In genomic region chr11:69838714-69839104, GRCm38 (mm10) we compare ENCODE assay signal across 8 mouse cellular contexts. TPM values are rescaled to one million over a fixed set of nuclear protein-coding genes. Genes with fewer than 3 reads are reported as not detected.
DNase-seq lines count a peak whose midpoint lies in the region; ATAC-seq and TF ChIP-seq lines count a peak whose summit lies in the region.

No protein-coding gene starts in this region.

- no peak for DNase-seq in layer of hippocampus, adult 2 months (ENCODE audit: low spot score in 2 of 2)
- no peak for DNase-seq in layer of hippocampus, postnatal 25 days (ENCODE audit: extremely low spot score in 1 of 2, low spot score in 1 of 2)
- DNase-seq in frontal cortex, postnatal 14 days (ENCODE audit: low spot score in 2 of 2), result no peak
- no peak for DNase-seq in spleen, adult 18-20 months
- no peak for DNase-seq in retina, postnatal 1 day

- 0% methylated on average over 7 of the region's 7 CpGs for WGBS in intestine, embryonic 15.5 days
- 0% methylated on average over 7 of the region's 7 CpGs for WGBS in midbrain, embryonic 12.5 days

- H3K4me2 ChIP-seq in intestine, embryonic 15.5 days (replicated peaks), result peak overlapping the region; percentile 92
- peak overlapping the region; percentile 96 for H3K4me2 ChIP-seq in midbrain, embryonic 12.5 days (replicated peaks)

- no peaks in the 10 kb centered on the region for H3K9me3 ChIP-seq in intestine, embryonic 15.5 days
- H3K9me3 ChIP-seq in midbrain, embryonic 12.5 days, result no peaks in the 10 kb centered on the region

- H3K27ac ChIP-seq in layer of hippocampus, adult 2 months, result peak overlapping the region; percentile 95
- H3K27ac ChIP-seq in cortical plate, adult 2 months (ENCODE audit: insufficient read depth, low read length), result peak overlapping the region; percentile 36; the same call in 1 of the 2 replicates
- H3K27ac ChIP-seq in intestine, embryonic 15.5 days, result peak overlapping the region; percentile 86
- peak overlapping the region; percentile 93 for H3K27ac ChIP-seq in midbrain, embryonic 12.5 days (replicated peaks)

- peaks cover 1% of the 10 kb centered on the region for H3K4me1 ChIP-seq in cortical plate, adult 2 months (ENCODE audit: control insufficient read depth, insufficient read depth, low read length)
- peaks cover 36% of the 10 kb centered on the region for H3K4me1 ChIP-seq in intestine, embryonic 15.5 days (replicated peaks)
- peaks cover 40% of the 10 kb centered on the region for H3K4me1 ChIP-seq in midbrain, embryonic 12.5 days

- peak overlapping the region; percentile 79 for H3K4me3 ChIP-seq in layer of hippocampus, adult 2 months
- H3K4me3 ChIP-seq in cortical plate, adult 2 months (ENCODE audit: insufficient read depth, low read length), result peak overlapping the region; percentile 76
- H3K4me3 ChIP-seq in intestine, embryonic 15.5 days (replicated peaks), result peak overlapping the region; percentile 71
- H3K4me3 ChIP-seq in midbrain, embryonic 12.5 days, result peak overlapping the region; percentile 82

- ATAC-seq in intestine, embryonic 15.5 days, result no peak
- peak; percentile 3; the same call in 1 of the 2 replicates for ATAC-seq in midbrain, embryonic 12.5 days (ENCODE audit: low FRiP score, low read depth)

- peak overlapping the region; percentile 72 for H3K9ac ChIP-seq in intestine, embryonic 15.5 days
- H3K9ac ChIP-seq in midbrain, embryonic 12.5 days (replicated peaks), result peak overlapping the region; percentile 60

- no peaks in the 10 kb centered on the region for H3K36me3 ChIP-seq in intestine, embryonic 15.5 days
- H3K36me3 ChIP-seq in midbrain, embryonic 12.5 days, result peaks cover 3% of the 10 kb centered on the region

- TF ChIP-seq CTCF in layer of hippocampus, adult 2 months (conservative IDR thresholded peaks at IDR 0.05), result no peak
- TF ChIP-seq CTCF in cortical plate, adult 2 months (IDR thresholded peaks at IDR 0.05; ENCODE audit: extremely low read depth, insufficient read depth, low read length), result no peak

- H3K27me3 ChIP-seq in intestine, embryonic 15.5 days (replicated peaks), result no peaks in the 10 kb centered on the region
- H3K27me3 ChIP-seq in midbrain, embryonic 12.5 days, result peaks cover 3% of the 10 kb centered on the region

- TF ChIP-seq POLR2A in cortical plate, adult 2 months (IDR thresholded peaks at IDR 0.05; ENCODE audit: extremely low read depth, insufficient read depth, low read length), result no peak

RNA-seq across cellular contexts. Expression of gene Tmem256, which starts 0.4 kb away (rescaled TPM):
- 100 to 1,000 TPM; 113 to 114 TPM for total RNA-seq in layer of hippocampus, adult 2 months (2021)
- total RNA-seq in layer of hippocampus, postnatal 25 days (2021), result 100 to 1,000 TPM; 112 to 135 TPM
- polyA plus RNA-seq in cortical plate, adult 2 months (2012; rRNA removed), result 234 and 244 TPM in 2 replicates
- 442 and 459 TPM in 2 replicates for polyA plus RNA-seq in intestine, embryonic 15.5 days (2015; fragmentation: Nextera tagmentation; extraction: Ambion mirVana)
- 284 and 302 TPM in 2 replicates for polyA plus RNA-seq in midbrain, embryonic 12.5 days (2016; fragmentation: Nextera tagmentation; extraction: Ambion mirVana)

RNA-seq across cellular contexts. Expression of gene Nlgn2, which starts 1.1 kb away (rescaled TPM):
- total RNA-seq in layer of hippocampus, adult 2 months (2021), result 100 to 1,000 TPM; 197 to 201 TPM
- 100 to 1,000 TPM; 192 to 219 TPM for total RNA-seq in layer of hippocampus, postnatal 25 days (2021)
- polyA plus RNA-seq in cortical plate, adult 2 months (2012; rRNA removed), result 112 and 116 TPM in 2 replicates
- 5.2 and 5.3 TPM in 2 replicates for polyA plus RNA-seq in intestine, embryonic 15.5 days (2015; fragmentation: Nextera tagmentation; extraction: Ambion mirVana)
- polyA plus RNA-seq in midbrain, embryonic 12.5 days (2016; fragmentation: Nextera tagmentation; extraction: Ambion mirVana), result 14.2 and 14.6 TPM in 2 replicates

RNA-seq across cellular contexts. Expression of gene Plscr3, which starts 7.5 kb away (rescaled TPM):
- 10 to 100 TPM; 17.1 to 19.8 TPM for total RNA-seq in layer of hippocampus, adult 2 months (2021)
- 10 to 100 TPM; 16.5 to 19.0 TPM for total RNA-seq in layer of hippocampus, postnatal 25 days (2021)
- polyA plus RNA-seq in cortical plate, adult 2 months (2012; rRNA removed), result 35.3 and 36.5 TPM in 2 replicates
- polyA plus RNA-seq in intestine, embryonic 15.5 days (2015; fragmentation: Nextera tagmentation; extraction: Ambion mirVana), result 70.4 and 74.6 TPM in 2 replicates
- polyA plus RNA-seq in midbrain, embryonic 12.5 days (2016; fragmentation: Nextera tagmentation; extraction: Ambion mirVana), result 62.9 and 70.1 TPM in 2 replicates

RNA-seq across cellular contexts. Expression of gene Spem1, which starts 16.7 kb away (rescaled TPM):
- total RNA-seq in layer of hippocampus, adult 2 months (2021), result under 1 TPM; 0.34 to 0.49 TPM
- under 1 TPM; 0.34 to 0.73 TPM for total RNA-seq in layer of hippocampus, postnatal 25 days (2021)
- 0.10 and 0.15 TPM in 2 replicates for polyA plus RNA-seq in cortical plate, adult 2 months (2012; rRNA removed)
- 0.21 TPM in 1 of 2 replicates, not detected in the other for polyA plus RNA-seq in intestine, embryonic 15.5 days (2015; fragmentation: Nextera tagmentation; extraction: Ambion mirVana)
- 0.46 TPM in 1 of 2 replicates, not detected in the other for polyA plus RNA-seq in midbrain, embryonic 12.5 days (2016; fragmentation: Nextera tagmentation; extraction: Ambion mirVana)

RNA-seq across cellular contexts. Expression of gene Tnk1, which starts 19.8 kb away (rescaled TPM):
- total RNA-seq in layer of hippocampus, adult 2 months (2021), result not detected
- total RNA-seq in layer of hippocampus, postnatal 25 days (2021), result not detected
- polyA plus RNA-seq in cortical plate, adult 2 months (2012; rRNA removed), result 0.08 and 0.25 TPM in 2 replicates
- 14.4 and 16.4 TPM in 2 replicates for polyA plus RNA-seq in intestine, embryonic 15.5 days (2015; fragmentation: Nextera tagmentation; extraction: Ambion mirVana)
- 0.19 and 0.21 TPM in 2 replicates for polyA plus RNA-seq in midbrain, embryonic 12.5 days (2016; fragmentation: Nextera tagmentation; extraction: Ambion mirVana)

Comparison
In these comparisons a context has a peak if more than half of its experiments do, and no peak if none do; other contexts are left out.
1. H3K27ac ChIP-seq: peak in every context shown above with its lines; median percentile 95 in layer of hippocampus, adult 2 months; 93 in midbrain, embryonic 12.5 days; 86 in intestine, embryonic 15.5 days; 36 in cortical plate, adult 2 months.